Mouse (Mus musculus) limb, embryonic 11.5 days (tissue): ENCODE results near the gene Lrmp. TPM values are rescaled to one million over a fixed set of nuclear protein-coding genes. Genes with fewer than 3 reads are reported as not detected.

Experiments
- ATAC-seq: fragments of 200-750 bp; cut with Nextera tagmentation; 2 replicates; pipeline ENCODE4 v1.8.0; 2017; ENCODE audit warnings: low read depth; ENCODE audit not compliant: insufficient number of reproducible peaks, low FRiP score, low TSS enrichment
- DNase-seq: peaks from one replicate; pipeline ENCODE4 v3.0.0-alpha.2; 2015; ENCODE audit warnings: low spot score
- H3K27ac ChIP-seq: fragments of 300-500 bp; sonication (generic); replicated peaks from 2 replicates; pipeline ENCODE4 v1.5.1; 2014; ENCODE audit warnings: low read depth, mild to moderate bottlenecking, low read length
- H3K27me3 ChIP-seq: fragments of 300-500 bp; sonication (generic); 2 replicates; pipeline ENCODE4 v1.6.1; 2014; ENCODE audit warnings: mild to moderate bottlenecking, low read length, mixed read lengths; ENCODE audit not compliant: control insufficient read depth, insufficient read depth
- H3K36me3 ChIP-seq: fragments of 300-500 bp; sonication (generic); 2 replicates; pipeline ENCODE4 v1.6.1; 2014; ENCODE audit warnings: mild to moderate bottlenecking, low read length, moderate library complexity, mixed read lengths; ENCODE audit not compliant: control insufficient read depth, insufficient read depth
- H3K4me1 ChIP-seq: fragments of 300-500 bp; sonication (generic); 2 replicates; pipeline ENCODE4 v1.6.1; 2014; ENCODE audit warnings: low read length, mixed read lengths; ENCODE audit not compliant: control insufficient read depth, insufficient read depth
- H3K4me2 ChIP-seq: fragments of 300-500 bp; sonication (generic); 2 replicates; pipeline ENCODE4 v1.6.1; 2014; ENCODE audit warnings: low read depth, mild to moderate bottlenecking, moderate library complexity; ENCODE audit not compliant: severe bottlenecking
- H3K4me3 ChIP-seq: fragments of 300-500 bp; sonication (generic); 2 replicates; pipeline ENCODE4 v1.5.1; 2014; ENCODE audit warnings: low read depth, low read length
- H3K9ac ChIP-seq: fragments of 300-500 bp; sonication (generic); 2 replicates; pipeline ENCODE4 v1.6.1; 2014; ENCODE audit warnings: mild to moderate bottlenecking, low read length
- H3K9me3 ChIP-seq: fragments of 300-500 bp; sonication (generic); 2 replicates; pipeline ENCODE4 v1.6.1; 2016; ENCODE audit warnings: low read length; ENCODE audit not compliant: control insufficient read depth
- WGBS: fragments of 180-500 bp; shearing (Covaris S2); extraction: QIAGEN DNeasy Blood & Tissue Kit; methylation state at CpG from one replicate; pipeline ENCODE4 v1.1.7; 2014; 5-methylcytosine and 5-hydroxymethylcytosine counted together
- polyA plus RNA-seq: library from polyadenylated mRNA; unstranded; fragments of >200 nt; fragmentation: Nextera tagmentation; extraction: Ambion mirVana; gene quantifications from 2 replicates; pipeline ENCODE4 v1.2.1, GENCODE M21; 2014

The Lrmp gene
- polyA plus RNA-seq, 1 experiment from 2014 or later: 1.7 TPM

GRCm38 (mm10) chr6:145076286-145076685, 39.2 kb upstream of the Lrmp start:
- 6% methylated on average over 9 of the region's 9 CpGs for WGBS
- no peak overlapping the region for H3K9ac ChIP-seq
- no peaks in the 10 kb centered on the region for H3K27me3 ChIP-seq
- peak overlapping the region; percentile 93 for H3K4me2 ChIP-seq
- H3K27ac ChIP-seq: no peak overlapping the region
- no peaks in the 10 kb centered on the region for H3K36me3 ChIP-seq
- peak overlapping the region; percentile 52 for H3K4me3 ChIP-seq
- ATAC-seq (no peak), DNase-seq (no peak)
- no peaks in the 10 kb centered on the region for H3K4me1 ChIP-seq
- no peaks in the 10 kb centered on the region for H3K9me3 ChIP-seq

- Histone ChIP-seq H3K27me3 (no peaks in the 10 kb centered on the region), H3K4me3 (no peak overlapping the region), H3K9me3 (no peaks in the 10 kb centered on the region), H3K36me3 (no peaks in the 10 kb centered on the region), H3K4me1 (no peaks in the 10 kb centered on the region), H3K4me2 (no peak overlapping the region), H3K27ac (no peak overlapping the region), H3K9ac (no peak overlapping the region)
- DNase-seq (no peak), ATAC-seq (no peak)
- 67% methylated on average over 8 of the region's 9 CpGs for WGBS
Observed at GRCm38 (mm10) chr6:145079087-145079759, 36.2 kb upstream of the Lrmp start.

- Histone ChIP-seq H3K9me3 (no peaks in the 10 kb centered on the region), H3K9ac (no peak overlapping the region), H3K4me2 (no peak overlapping the region), H3K27ac (no peak overlapping the region), H3K36me3 (no peaks in the 10 kb centered on the region), H3K4me3 (no peak overlapping the region), H3K27me3 (no peaks in the 10 kb centered on the region), H3K4me1 (no peaks in the 10 kb centered on the region)
- 66% methylated on average over 4 of the region's 4 CpGs for WGBS
- no peak for ATAC-seq
- no peak for DNase-seq
Observed at GRCm38 (mm10) chr6:145081721-145082120, 33.7 kb upstream of the Lrmp start.

DNA sequence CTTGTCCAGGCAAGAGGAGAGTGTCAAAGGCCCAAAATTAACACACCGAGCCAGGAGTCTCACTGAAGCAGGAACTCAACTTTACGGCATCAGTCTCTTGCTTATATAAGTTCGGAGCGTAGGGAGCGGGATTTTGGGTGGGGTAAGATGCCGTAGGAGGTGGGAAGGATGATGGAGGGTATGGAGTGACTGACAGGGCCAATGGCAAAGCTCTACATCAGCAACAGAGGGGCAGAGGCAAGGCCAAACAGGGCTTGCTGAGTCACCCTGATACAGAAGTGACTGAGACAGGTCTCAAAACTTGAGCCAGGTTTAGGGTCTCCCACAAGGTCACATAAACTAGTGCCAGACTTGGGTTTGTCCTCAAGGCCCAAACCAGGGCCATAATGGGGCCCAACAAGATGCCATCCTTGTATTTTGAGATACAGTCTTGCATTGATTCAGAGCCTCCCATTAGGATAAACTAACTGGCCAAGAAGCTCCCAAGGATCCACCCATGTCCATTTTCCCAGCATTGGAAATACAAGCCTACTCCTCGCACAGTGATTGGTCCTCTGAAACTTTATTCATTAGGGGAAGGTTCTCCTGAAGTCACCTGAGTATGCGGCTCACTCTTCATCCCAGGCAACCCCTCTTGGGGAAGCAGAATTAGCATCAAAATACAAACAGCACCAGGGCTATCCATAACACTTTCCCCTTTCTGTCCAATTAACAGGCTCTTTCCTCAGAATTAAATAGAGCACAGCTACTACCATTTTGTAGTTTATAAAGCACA, 30.9 kb upstream of the Lrmp start:
- H3K27ac ChIP-seq: no peak overlapping the region
- H3K27me3 ChIP-seq: no peaks in the 10 kb centered on the region
- ATAC-seq (no peak), DNase-seq (no peak)
- WGBS: 92% methylated on average over 8 of the region's 8 CpGs
- no peak overlapping the region for H3K4me3 ChIP-seq
- no peak overlapping the region for H3K4me2 ChIP-seq
- no peaks in the 10 kb centered on the region for H3K4me1 ChIP-seq
- H3K9ac ChIP-seq: no peak overlapping the region
- no peaks in the 10 kb centered on the region for H3K36me3 ChIP-seq
- no peaks in the 10 kb centered on the region for H3K9me3 ChIP-seq

GRCm38 (mm10) chr6:145088451-145089113, 26.9 kb upstream of the Lrmp start:
- H3K9me3 ChIP-seq: no peaks in the 10 kb centered on the region
- ATAC-seq (no peak), DNase-seq (no peak)
- H3K27ac ChIP-seq: no peak overlapping the region
- no peak overlapping the region for H3K4me2 ChIP-seq
- no peaks in the 10 kb centered on the region for H3K4me1 ChIP-seq
- H3K9ac ChIP-seq: no peak overlapping the region
- 48% methylated on average over 4 of the region's 4 CpGs for WGBS
- H3K36me3 ChIP-seq: no peaks in the 10 kb centered on the region
- H3K4me3 ChIP-seq: no peak overlapping the region
- H3K27me3 ChIP-seq: no peaks in the 10 kb centered on the region

- Histone ChIP-seq H3K27ac (no peak overlapping the region), H3K9ac (no peak overlapping the region), H3K4me3 (no peak overlapping the region), H3K9me3 (no peaks in the 10 kb centered on the region), H3K4me2 (no peak overlapping the region), H3K36me3 (no peaks in the 10 kb centered on the region), H3K27me3 (no peaks in the 10 kb centered on the region), H3K4me1 (no peaks in the 10 kb centered on the region)
- ATAC-seq (no peak), DNase-seq (no peak)
- WGBS: 78% methylated on average over 4 of the region's 4 CpGs
Observed at GRCm38 (mm10) chr6:145089373-145089772, 26.1 kb upstream of the Lrmp start.

- DNase-seq (no peak), ATAC-seq (no peak)
- H3K36me3 ChIP-seq: no peaks in the 10 kb centered on the region
- no peaks in the 10 kb centered on the region for H3K27me3 ChIP-seq
- no peak overlapping the region for H3K4me2 ChIP-seq
- H3K4me3 ChIP-seq: no peak overlapping the region
- 70% methylated on average over 6 of the region's 6 CpGs for WGBS
- no peaks in the 10 kb centered on the region for H3K9me3 ChIP-seq
- no peaks in the 10 kb centered on the region for H3K4me1 ChIP-seq
- no peak overlapping the region for H3K9ac ChIP-seq
- no peak overlapping the region for H3K27ac ChIP-seq
Observed at GRCm38 (mm10) chr6:145090201-145090863, 25.1 kb upstream of the Lrmp start.

DNA sequence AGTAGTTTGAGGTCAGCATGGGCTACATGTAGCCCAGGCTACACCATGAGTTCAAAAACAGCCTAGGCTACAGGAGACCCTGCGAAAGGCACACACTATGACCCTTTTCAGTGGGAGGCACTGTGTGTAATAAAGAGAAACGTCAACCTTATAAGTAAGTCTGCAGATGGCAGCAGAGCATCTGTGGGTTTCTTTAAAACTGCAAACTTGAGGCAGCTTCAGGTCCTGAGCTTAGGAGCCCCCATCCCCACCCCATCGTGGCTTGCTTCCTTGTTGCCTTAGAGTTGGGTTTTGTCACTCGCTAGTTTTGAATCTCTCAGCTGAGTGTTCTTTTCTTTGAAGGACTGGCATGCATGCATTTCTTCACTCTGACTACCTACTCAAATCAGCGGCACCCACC, 24.5 kb upstream of the Lrmp start:
- H3K4me1 ChIP-seq: no peaks in the 10 kb centered on the region
- no peak overlapping the region for H3K9ac ChIP-seq
- WGBS: 73% methylated on average over 5 of the region's 5 CpGs
- no peaks in the 10 kb centered on the region for H3K27me3 ChIP-seq
- H3K9me3 ChIP-seq: no peaks in the 10 kb centered on the region
- H3K4me2 ChIP-seq: no peak overlapping the region
- no peak overlapping the region for H3K4me3 ChIP-seq
- ATAC-seq (no peak), DNase-seq (no peak)
- H3K36me3 ChIP-seq: no peaks in the 10 kb centered on the region
- H3K27ac ChIP-seq: no peak overlapping the region
